Mouse (Mus musculus) spleen, postnatal 10 days (tissue): ENCODE data around the gene Ubxn2a.

ENCODE experiments used
- DNase-seq, 2 experiments: peaks; one replicate each; pipeline ENCODE4 v3.0.0; 2021 to 2022; ENCODE audit warnings: low spot score in 2 of 2

Ubxn2a gene

GRCm38 (mm10) chr12:4836959-4837358 is 70.5 kb downstream of the Ubxn2a start:
- no peak for DNase-seq
